Mouse (Mus musculus): ENCODE results near the gene Micu2. TPM values are rescaled to one million over a fixed set of nuclear protein-coding genes. Genes with fewer than 3 reads are reported as not detected.
A peak's percentile ranks its signal among the peaks of the same experiment; 100 is the strongest.
"Not testable (repeated sequence)": the region's sequence is repeated elsewhere in the genome, so short reads cannot be mapped to it uniquely, and the experiment has no call there.

Gene Micu2
- total and polyA plus RNA-seq, 2 experiments from 2014 or later: 43.5 to 69.1 TPM

GRCm38 (mm10) chr14:57911316-57911715 lies 87.7 kb downstream of the Micu2 start:
- no peaks in the 10 kb centered on the region for H3K9me3 ChIP-seq (ENCODE audit: low read length)
- no peak overlapping the region for H3K9ac ChIP-seq (replicated peaks; ENCODE audit: low read length)
- 82% methylated on average over 4 of the region's 4 CpGs for WGBS
- no peaks in the 10 kb centered on the region for H3K27me3 ChIP-seq (ENCODE audit: insufficient read depth, low read length)
- ATAC-seq (no peak), DNase-seq (ENCODE audit: low spot score) (no peak)
- no peak overlapping the region for H3K4me2 ChIP-seq (ENCODE audit: low read depth, low read length)
- no peak overlapping the region for H3K4me3 ChIP-seq (ENCODE audit: low read length)
- H3K4me1 ChIP-seq (ENCODE audit: insufficient read depth, low read length): no peaks in the 10 kb centered on the region
- TF ChIP-seq CTCF (IDR thresholded peaks at IDR 0.05; ENCODE audit: low read depth): no peak
- no peak overlapping the region for H3K27ac ChIP-seq
- H3K36me3 ChIP-seq (ENCODE audit: insufficient read depth, low read length): no peaks in the 10 kb centered on the region; the same call in 1 of the 2 replicates

- H3K9ac ChIP-seq (replicated peaks; ENCODE audit: low read length): peak overlapping the region; percentile 48
- peak overlapping the region; percentile 52 for H3K4me2 ChIP-seq (ENCODE audit: low read depth, low read length)
- peak overlapping the region; percentile 23 for H3K4me3 ChIP-seq (ENCODE audit: low read length)
- DNase-seq (ENCODE audit: low spot score) (peak; percentile 91), ATAC-seq (peak; percentile 82)
- no peaks in the 10 kb centered on the region for H3K27me3 ChIP-seq (ENCODE audit: insufficient read depth, low read length)
- no peak overlapping the region for H3K27ac ChIP-seq
- H3K9me3 ChIP-seq (ENCODE audit: low read length): no peaks in the 10 kb centered on the region
- H3K36me3 ChIP-seq (ENCODE audit: insufficient read depth, low read length): no peaks in the 10 kb centered on the region
- 17% methylated on average over 26 of the region's 26 CpGs for WGBS
- peak; percentile 84 for TF ChIP-seq CTCF (IDR thresholded peaks at IDR 0.05; ENCODE audit: low read depth)
- no peaks in the 10 kb centered on the region for H3K4me1 ChIP-seq (ENCODE audit: insufficient read depth, low read length)
Measured at GRCm38 (mm10) chr14:57910501-57911068, 88.5 kb downstream of the Micu2 start.

- no peak for ATAC-seq
- WGBS: 55% methylated on average over 5 of the region's 5 CpGs
- no peak for TF ChIP-seq CTCF (IDR thresholded peaks at IDR 0.05; ENCODE audit: low read depth)
Measured at GRCm38 (mm10) chr14:57909297-57909696, 89.8 kb downstream of the Micu2 start.

GRCm38 (mm10) chr14:57908431-57908830 lies 90.6 kb downstream of the Micu2 start:
- Histone ChIP-seq H3K4me2 (ENCODE audit: low read depth, low read length) (no peak overlapping the region), H3K27me3 (ENCODE audit: insufficient read depth, low read length) (no peaks in the 10 kb centered on the region), H3K27ac (no peak overlapping the region), H3K9ac (replicated peaks; ENCODE audit: low read length) (no peak overlapping the region), H3K9me3 (ENCODE audit: low read length) (no peaks in the 10 kb centered on the region), H3K4me1 (ENCODE audit: insufficient read depth, low read length) (no peaks in the 10 kb centered on the region), H3K36me3 (ENCODE audit: insufficient read depth, low read length) (no peaks in the 10 kb centered on the region), H3K4me3 (ENCODE audit: low read length) (no peak overlapping the region)
- WGBS: 79% methylated on average over 2 of the region's 2 CpGs
- no peak for TF ChIP-seq CTCF (IDR thresholded peaks at IDR 0.05; ENCODE audit: low read depth)
- DNase-seq (ENCODE audit: low spot score) (no peak), ATAC-seq (no peak)

More at GRCm38 (mm10) chr14:57909297-57909696, 89.8 kb downstream of the Micu2 start:
- H3K4me3 ChIP-seq (ENCODE audit: low read length): no peak overlapping the region
- DNase-seq (ENCODE audit: low spot score): no peak
- no peaks in the 10 kb centered on the region for H3K9me3 ChIP-seq (ENCODE audit: low read length)
- H3K4me1 ChIP-seq (ENCODE audit: insufficient read depth, low read length): no peaks in the 10 kb centered on the region
- no peak overlapping the region for H3K27ac ChIP-seq
- H3K27me3 ChIP-seq (ENCODE audit: insufficient read depth, low read length): no peaks in the 10 kb centered on the region
- no peak overlapping the region for H3K9ac ChIP-seq (replicated peaks; ENCODE audit: low read length)
- H3K36me3 ChIP-seq (ENCODE audit: insufficient read depth, low read length): no peaks in the 10 kb centered on the region
- H3K4me2 ChIP-seq (ENCODE audit: low read depth, low read length): no peak overlapping the region

- WGBS: 58% methylated on average over 1 of the region's 1 CpGs
Measured at GRCm38 (mm10) chr14:57901998-57902397, 97.1 kb downstream of the Micu2 start.

GRCm38 (mm10) chr14:57896882-57897281 lies 102.2 kb downstream of the Micu2 start:
- 96% methylated on average over 12 of the region's 12 CpGs for WGBS
- no peaks in the 10 kb centered on the region for H3K27me3 ChIP-seq (ENCODE audit: insufficient read depth, low read length)
- H3K36me3 ChIP-seq (ENCODE audit: insufficient read depth, low read length): no peaks in the 10 kb centered on the region
- H3K9ac ChIP-seq (replicated peaks; ENCODE audit: low read length): no peak overlapping the region
- H3K4me3 ChIP-seq (ENCODE audit: low read length): no peak overlapping the region
- no peaks in the 10 kb centered on the region for H3K9me3 ChIP-seq (ENCODE audit: low read length)
- DNase-seq (ENCODE audit: low spot score) (no peak), ATAC-seq (no peak)
- no peak overlapping the region for H3K4me2 ChIP-seq (ENCODE audit: low read depth, low read length)
- no peaks in the 10 kb centered on the region for H3K4me1 ChIP-seq (ENCODE audit: insufficient read depth, low read length)
- H3K27ac ChIP-seq: no peak overlapping the region
- TF ChIP-seq CTCF (IDR thresholded peaks at IDR 0.05; ENCODE audit: low read depth): no peak

More at GRCm38 (mm10) chr14:57901998-57902397, 97.1 kb downstream of the Micu2 start:
- H3K9ac ChIP-seq (replicated peaks; ENCODE audit: low read length): no peak overlapping the region
- H3K9me3 ChIP-seq (ENCODE audit: low read length): no peaks in the 10 kb centered on the region
- no peak for TF ChIP-seq CTCF (IDR thresholded peaks at IDR 0.05; ENCODE audit: low read depth)
- no peaks in the 10 kb centered on the region for H3K36me3 ChIP-seq (ENCODE audit: insufficient read depth, low read length)
- no peak for ATAC-seq
- DNase-seq (ENCODE audit: low spot score): no peak
- H3K27ac ChIP-seq: no peak overlapping the region
- no peaks in the 10 kb centered on the region for H3K4me1 ChIP-seq (ENCODE audit: insufficient read depth, low read length)
- no peak overlapping the region for H3K4me2 ChIP-seq (ENCODE audit: low read depth, low read length)
- H3K4me3 ChIP-seq (ENCODE audit: low read length): no peak overlapping the region
- no peaks in the 10 kb centered on the region for H3K27me3 ChIP-seq (ENCODE audit: insufficient read depth, low read length)

GRCm38 (mm10) chr14:57896088-57896871 lies 102.8 kb downstream of the Micu2 start:
- not testable (repeated sequence) for H3K36me3 ChIP-seq (ENCODE audit: insufficient read depth, low read length); H3K4me1 ChIP-seq (ENCODE audit: insufficient read depth, low read length); H3K9ac ChIP-seq (replicated peaks; ENCODE audit: low read length); H3K9me3 ChIP-seq (ENCODE audit: low read length); H3K4me3 ChIP-seq (ENCODE audit: low read length); DNase-seq (ENCODE audit: low spot score); ATAC-seq; H3K27ac ChIP-seq; H3K27me3 ChIP-seq (ENCODE audit: insufficient read depth, low read length); H3K4me2 ChIP-seq (ENCODE audit: low read depth, low read length)
- 54% methylated on average over 8 of the region's 8 CpGs for WGBS

All from hindbrain, postnatal 0 days (tissue).